Mouse (Mus musculus): ENCODE measurements at regions not wholly inside any gene's neighbourhood (a gene's known extent, or its start where the extent isn't known, plus 50 kb on each side); places are given as distances from the start of the nearest gene placed in this dataset.
"Not testable (repeated sequence)": the region's sequence is repeated elsewhere in the genome, so short reads cannot be mapped to it uniquely, and the experiment has no call there.

DNA sequence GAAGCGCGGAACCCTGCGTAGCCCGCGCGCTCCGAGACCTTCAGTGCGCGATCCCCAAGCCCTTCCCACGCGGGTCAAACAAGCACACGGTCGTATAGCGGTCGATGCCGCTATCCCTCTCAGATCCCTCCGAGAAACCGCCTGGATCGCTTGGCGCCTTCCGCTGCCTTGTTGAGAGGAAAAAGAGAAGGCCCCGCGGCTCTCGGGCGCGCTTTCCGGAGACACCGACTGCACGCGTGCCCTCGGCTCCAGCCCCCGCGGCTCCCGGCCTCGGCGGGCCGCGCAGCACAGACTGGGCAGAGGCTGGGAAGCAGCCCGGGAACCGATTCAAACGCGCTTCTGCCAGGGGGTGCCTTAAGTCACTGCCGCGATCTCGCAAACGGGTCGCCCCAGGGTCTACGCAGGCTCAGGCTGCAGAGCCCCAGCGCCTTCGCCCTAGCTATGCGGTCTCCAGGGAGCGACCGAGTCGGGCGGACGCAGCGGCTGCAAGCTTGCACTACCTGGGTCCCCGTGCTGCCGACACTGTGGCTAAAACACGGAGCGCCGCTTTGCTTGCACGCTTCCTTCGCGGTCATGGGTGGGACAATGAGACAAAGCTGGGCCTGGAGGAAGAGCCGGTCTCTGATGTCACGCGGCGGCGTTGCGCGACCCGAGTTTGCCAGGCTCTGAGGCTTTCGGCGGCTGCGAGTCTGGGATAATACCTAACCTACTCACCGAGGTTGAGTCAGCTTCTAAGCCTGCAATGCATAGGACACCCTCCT lies 87.3 kb downstream of the Crisp4 start:
- peak; percentile 66 for DNase-seq (ENCODE audit: low read depth, low spot score)

DNA sequence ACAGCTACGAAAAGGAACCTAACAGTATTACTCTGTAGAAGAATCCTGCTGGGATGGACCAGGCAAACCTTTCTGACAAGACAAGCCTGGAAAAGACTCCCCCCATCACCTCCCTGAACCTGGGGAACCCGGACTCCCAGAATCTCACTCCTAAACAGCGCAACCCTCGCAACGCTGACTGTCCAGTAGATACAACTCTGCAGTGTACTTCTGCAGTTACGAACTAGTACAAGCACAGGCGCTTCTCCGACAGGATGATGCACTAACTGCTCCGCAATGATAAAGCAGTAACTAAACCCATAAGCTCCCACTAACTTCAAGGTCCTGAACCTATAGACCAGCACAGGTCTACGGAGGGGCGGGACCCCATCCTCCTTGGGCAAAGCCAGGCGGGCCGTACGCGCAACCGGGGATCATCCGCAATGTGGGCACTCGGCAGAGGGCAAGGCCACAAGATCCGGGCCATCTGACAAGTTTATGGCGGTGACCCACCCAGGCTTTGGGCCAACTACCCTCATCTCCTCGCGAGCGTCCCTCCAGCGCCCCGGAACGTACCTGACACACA lies 88.0 kb downstream of the Crisp4 start:
- DNase-seq (ENCODE audit: low read depth, low spot score) = peak; percentile 52

DNA sequence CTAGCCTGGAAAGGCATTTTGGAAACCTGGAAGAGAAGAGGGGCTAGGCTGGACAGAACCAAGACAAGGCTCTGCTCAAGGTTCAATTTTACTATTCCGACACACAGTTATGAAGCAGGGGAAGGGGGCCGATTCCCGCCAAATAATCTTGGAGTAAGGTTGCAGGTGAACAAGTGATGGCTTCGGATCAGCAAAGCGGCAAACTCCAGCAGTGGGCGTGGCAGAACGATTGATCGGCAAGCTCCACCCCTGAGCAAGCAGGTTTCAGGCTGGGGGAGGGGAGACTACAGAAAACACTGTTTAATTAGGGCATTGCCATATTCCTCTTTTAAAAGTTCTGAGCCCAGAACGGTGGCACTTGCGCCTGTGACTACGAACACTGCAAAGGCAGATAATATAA lies 88.7 kb downstream of the Crisp4 start:
- peak; percentile 45 for DNase-seq (ENCODE audit: low read depth, low spot score)

- DNase-seq (ENCODE audit: low read depth, low spot score) = peak; percentile 10
Observed at GRCm38 (mm10) chr1:18030226-18030625, 115.5 kb downstream of the Crisp4 start.

DNA sequence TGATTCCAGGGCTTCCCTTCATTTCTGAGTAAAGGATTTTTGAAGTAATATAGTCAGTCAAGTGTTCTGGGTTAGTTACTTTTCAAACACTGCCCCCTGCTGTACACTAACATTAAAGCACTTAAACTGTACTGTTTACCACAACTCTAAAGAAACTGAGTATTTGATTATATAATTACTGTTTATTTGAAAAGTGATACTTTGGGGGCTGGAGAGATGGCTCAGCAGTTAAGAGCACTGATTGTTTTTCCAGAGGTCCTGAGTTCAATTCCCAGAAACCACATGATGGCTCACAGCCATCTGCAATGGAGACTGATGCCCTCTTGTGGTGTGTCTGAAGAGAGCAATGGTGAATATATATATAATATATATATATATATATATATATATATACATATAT lies 132.8 kb downstream of the Crisp4 start:
- DNase-seq (ENCODE audit: low read depth, low spot score) = peak; percentile 47

- peak; percentile 72 for DNase-seq (ENCODE audit: low read depth, low spot score)
Observed at GRCm38 (mm10) chr1:17980604-17981003, 165.1 kb downstream of the Crisp4 start.

DNA sequence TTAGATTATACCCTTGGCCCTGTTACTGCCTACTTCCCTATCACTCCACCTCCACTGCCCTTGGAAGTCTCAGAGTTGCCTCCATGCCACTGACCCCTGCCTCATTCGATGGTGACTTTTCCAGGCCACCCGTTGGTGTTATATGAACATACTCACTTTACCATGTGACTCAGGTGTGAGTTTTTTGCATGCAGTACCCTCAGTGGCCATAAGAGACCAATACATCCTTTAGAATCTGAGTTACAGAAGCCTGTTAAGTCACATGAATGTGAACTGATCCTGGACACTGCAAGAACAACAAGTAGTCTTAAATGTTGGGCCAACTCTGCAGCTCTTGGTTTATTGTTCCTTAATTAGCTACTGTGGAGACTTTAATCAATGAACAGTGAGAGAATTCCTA lies 167.6 kb downstream of the Crisp4 start:
- peak; percentile 65 for DNase-seq (ENCODE audit: low read depth, low spot score)

DNA sequence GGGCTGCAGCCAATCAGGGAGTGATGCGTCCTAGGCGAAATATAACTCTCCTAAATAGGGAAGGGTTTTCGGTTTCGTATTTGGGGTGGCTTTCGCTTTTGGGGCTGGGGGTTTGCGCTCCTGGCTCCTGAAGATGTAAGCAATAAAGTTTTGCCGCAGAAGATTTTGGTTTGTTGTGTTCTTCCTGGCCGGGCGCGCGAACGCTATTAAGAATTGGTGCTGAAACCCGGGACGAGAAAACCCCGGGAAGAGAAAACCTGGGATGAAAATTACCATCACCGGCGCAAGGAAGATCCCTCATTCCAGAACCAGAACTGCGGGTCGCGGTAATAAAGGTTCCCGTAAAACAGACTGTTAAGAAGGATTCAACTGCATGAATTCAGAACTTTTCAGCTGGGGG lies 188.8 kb downstream of the Crisp4 start:
- not testable (repeated sequence) for DNase-seq (ENCODE audit: low read depth, low spot score)

DNA sequence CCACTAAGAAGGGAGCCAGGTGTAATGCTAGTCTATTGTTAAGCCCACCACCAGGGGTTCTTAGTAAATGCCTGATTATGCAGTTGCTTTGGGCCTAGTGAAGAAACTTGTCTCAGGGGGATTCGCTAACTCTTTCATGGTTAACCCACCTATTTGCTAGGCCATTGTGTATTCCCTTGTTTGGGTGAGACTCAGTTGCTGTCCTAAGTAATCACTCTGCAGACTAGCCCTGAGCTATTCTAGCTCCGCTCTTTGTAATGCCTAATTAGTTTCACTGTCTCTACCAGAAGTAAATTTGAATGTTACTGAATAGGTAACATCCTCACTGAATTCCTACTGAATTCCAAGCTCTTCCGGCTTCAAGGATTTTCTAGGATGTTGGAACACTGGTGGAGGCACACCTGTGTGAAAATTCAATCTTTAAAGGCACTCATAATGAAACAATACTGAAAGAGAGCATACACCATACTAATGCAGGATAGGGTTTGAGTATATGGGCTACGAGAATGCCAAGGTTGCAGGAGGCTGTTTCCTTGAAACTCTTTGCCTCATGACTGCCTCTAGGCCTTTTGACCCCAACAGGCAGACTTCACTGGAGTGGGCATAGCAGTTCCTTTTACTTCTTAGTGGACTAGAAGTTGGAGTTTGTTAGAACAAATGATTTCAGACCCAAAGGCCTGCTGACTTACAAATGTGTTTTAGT lies 213.4 kb downstream of the Crisp4 start:
- peak; percentile 98 for DNase-seq (ENCODE audit: low read depth, low spot score)

All from R1 (cell line).